Mouse (Mus musculus) neural tube, embryonic 13.5 days (tissue): ENCODE results near the gene Obox1. TPM values are rescaled to one million over a fixed set of nuclear protein-coding genes. Genes with fewer than 3 reads are reported as not detected.
"Not testable (repeated sequence)": the region's sequence is repeated elsewhere in the genome, so short reads cannot be mapped to it uniquely, and the experiment has no call there.

ENCODE experiments used
- ATAC-seq: fragments of 200-750 bp; cut with Nextera tagmentation; 2 replicates; pipeline ENCODE4 v1.8.0; 2017; ENCODE audit warnings: low read depth, mild to moderate bottlenecking, moderate TSS enrichment, moderate library complexity
- H3K27ac ChIP-seq: fragments of 300-500 bp; sonication (generic); replicated peaks from 2 replicates; pipeline ENCODE4 v1.5.1; 2015; ENCODE audit warnings: moderate library complexity, mild to moderate bottlenecking, inconsistent platforms
- H3K27me3 ChIP-seq: fragments of 300-500 bp; sonication (generic); 2 replicates; pipeline ENCODE4 v1.6.1; 2015; ENCODE audit warnings: mild to moderate bottlenecking, inconsistent platforms
- H3K36me3 ChIP-seq: fragments of 300-500 bp; sonication (generic); 2 replicates; pipeline ENCODE4 v1.6.1; 2015; ENCODE audit warnings: mild to moderate bottlenecking, inconsistent platforms
- H3K4me1 ChIP-seq: fragments of 300-500 bp; sonication (generic); replicated peaks from 2 replicates; pipeline ENCODE4 v1.6.1; 2015; ENCODE audit warnings: inconsistent platforms
- H3K4me2 ChIP-seq: fragments of 300-500 bp; sonication (generic); 2 replicates; pipeline ENCODE4 v1.6.1; 2015; ENCODE audit warnings: inconsistent platforms, mild to moderate bottlenecking, moderate library complexity
- H3K4me3 ChIP-seq: fragments of 300-500 bp; sonication (generic); 2 replicates; pipeline ENCODE4 v1.5.1; 2015; ENCODE audit warnings: mild to moderate bottlenecking, inconsistent platforms
- H3K9ac ChIP-seq: fragments of 300-500 bp; sonication (generic); 2 replicates; pipeline ENCODE4 v1.6.1; 2015; ENCODE audit warnings: moderate library complexity, mild to moderate bottlenecking, inconsistent platforms
- H3K9me3 ChIP-seq: fragments of 300-500 bp; sonication (generic); 2 replicates; pipeline ENCODE4 v1.6.1; 2016; ENCODE audit warnings: inconsistent platforms
- WGBS: fragments of 180-500 bp; shearing (Covaris S2); methylation state at CpG from one replicate; pipeline ENCODE4 v1.1.7; 2015; 5-methylcytosine and 5-hydroxymethylcytosine counted together
- polyA plus RNA-seq: library from polyadenylated mRNA; unstranded; fragments of >200 nt; fragmentation: Nextera tagmentation; extraction: Ambion mirVana; gene quantifications from 2 replicates; pipeline ENCODE4 v1.2.1, GENCODE M21; 2015

Obox1 gene
- polyA plus RNA-seq: not detected in 2 replicates

DNA sequence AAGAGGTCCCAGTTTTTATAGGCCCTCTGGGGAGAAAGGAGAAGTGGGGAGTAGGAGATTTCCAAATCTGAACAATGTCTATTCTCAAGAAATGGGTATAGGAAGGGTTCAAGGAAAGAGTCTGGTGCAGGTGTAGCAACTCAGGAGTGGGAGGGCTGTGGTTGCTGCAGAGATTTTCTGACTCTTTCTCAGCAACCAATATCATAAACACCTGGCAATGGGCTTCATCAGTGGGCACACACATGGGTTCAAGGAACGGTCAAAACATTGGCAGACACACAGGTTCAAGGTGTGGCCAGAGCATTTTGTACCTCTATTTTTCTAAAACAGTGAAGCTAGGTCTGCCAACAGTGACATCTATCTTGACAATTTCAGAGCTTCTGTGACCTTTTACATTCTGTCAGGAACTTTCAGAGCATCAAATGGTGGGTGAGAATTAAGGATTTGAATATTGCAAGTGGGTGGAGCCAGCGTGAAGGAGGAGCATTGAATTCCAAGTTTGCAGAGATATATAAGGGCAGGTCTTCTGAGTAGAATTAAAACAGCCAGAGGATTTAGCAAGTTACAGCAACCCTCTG, at the start of gene Obox1, which contains the start of gene Obox2:
Gene Obox1 (plus strand): TSS at position 528 of the 578 bp plus-strand sequence.
Gene Obox2 (plus strand): TSS at position 301 of the 578 bp plus-strand sequence.
- not testable (repeated sequence) for H3K27me3 ChIP-seq, H3K27ac ChIP-seq, H3K9me3 ChIP-seq, H3K9ac ChIP-seq, H3K4me1 ChIP-seq, H3K4me3 ChIP-seq, H3K36me3 ChIP-seq, H3K4me2 ChIP-seq, ATAC-seq
- WGBS: no CpG with 5 or more reads among the region's 2 CpGs

DNA sequence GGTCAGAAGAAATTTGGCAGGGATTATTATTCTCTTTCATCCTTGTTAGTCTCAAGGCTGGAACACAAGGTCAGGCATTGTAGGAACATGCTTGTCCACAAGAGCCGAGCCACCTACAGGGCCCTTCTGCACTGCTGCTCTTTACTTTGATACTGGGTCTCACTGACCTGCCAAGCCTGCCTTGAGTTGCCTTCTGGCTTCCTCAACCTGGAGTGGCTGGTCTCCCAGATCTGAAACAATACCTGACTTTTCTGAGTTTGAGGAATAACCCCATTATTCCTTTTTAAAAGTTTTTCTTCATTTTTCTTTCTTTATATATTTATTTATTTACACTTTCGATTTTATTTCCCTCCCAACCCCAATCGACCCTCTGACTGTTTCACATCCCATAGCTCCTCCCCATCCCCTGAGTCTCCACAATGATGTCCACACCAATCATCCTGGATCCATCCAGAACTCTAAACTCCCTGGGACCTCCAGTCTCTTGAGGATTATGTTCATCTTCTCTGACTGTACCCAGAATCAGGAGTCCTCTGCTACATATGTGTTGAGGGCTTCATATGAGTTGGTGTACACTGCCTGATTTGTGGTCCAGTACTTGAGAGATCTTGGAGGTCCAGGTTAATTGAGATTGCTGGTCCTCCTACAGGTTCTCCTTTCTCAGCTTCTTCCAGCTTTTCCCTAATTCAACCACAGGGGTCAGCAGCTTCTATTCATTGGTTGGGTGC, 10.6 kb downstream of the Obox1 start:
- WGBS: 72% methylated on average over 3 of the region's 3 CpGs

DNA sequence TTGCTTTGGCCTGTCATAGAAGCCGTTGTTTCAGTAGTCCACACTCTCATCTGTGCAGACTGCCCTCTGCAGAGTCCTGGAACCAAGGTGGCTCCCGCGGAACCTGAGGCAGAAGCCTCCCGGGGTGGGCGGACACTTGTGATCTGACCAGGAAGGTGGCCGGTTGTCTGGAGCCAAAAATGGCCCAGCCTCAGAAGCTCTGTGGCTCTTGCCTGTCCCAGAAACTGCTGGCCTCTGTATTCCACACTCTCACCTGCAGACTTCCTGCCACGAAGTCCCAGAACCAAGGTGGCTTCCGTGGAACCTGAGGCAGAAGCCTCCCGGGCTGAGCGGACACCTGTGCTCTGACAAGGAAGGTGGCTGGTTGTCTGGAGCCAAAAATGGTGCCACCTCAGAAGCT, 18.1 kb downstream of the Obox1 start:
- not testable (repeated sequence) for ATAC-seq, H3K9ac ChIP-seq, H3K4me1 ChIP-seq

More for the DNA sequence above, 10.6 kb downstream of the Obox1 start:
- H3K36me3 ChIP-seq, H3K27me3 ChIP-seq, H3K4me1 ChIP-seq, H3K27ac ChIP-seq, H3K4me3 ChIP-seq, H3K4me2 ChIP-seq, ATAC-seq, H3K9ac ChIP-seq: not testable (repeated sequence)
- H3K9me3 ChIP-seq: peaks cover 24% of the 10 kb centered on the region

DNA sequence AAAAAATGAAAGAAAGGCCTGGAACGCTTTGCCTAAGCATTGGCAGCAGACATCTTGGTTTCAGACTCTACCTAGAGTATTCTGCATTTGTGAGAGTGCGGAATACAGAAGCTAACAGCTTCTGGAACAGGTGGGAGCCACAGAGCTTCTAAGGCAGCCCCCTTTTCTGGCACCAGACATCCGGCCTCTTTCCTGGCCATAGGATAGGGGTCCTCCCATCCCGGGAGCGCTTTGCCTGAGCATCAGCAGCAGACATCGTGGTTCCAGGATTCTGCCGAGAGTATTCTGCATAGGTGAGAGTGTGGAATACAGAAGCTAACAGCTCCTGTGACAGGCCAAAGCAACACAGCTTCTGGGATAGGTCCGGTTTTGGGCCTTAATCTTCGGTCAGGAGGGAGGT, 29.3 kb downstream of the Obox1 start:
- not testable (repeated sequence) for ATAC-seq, H3K4me1 ChIP-seq, H3K4me2 ChIP-seq, H3K9ac ChIP-seq, H3K27me3 ChIP-seq, H3K27ac ChIP-seq, H3K36me3 ChIP-seq, H3K4me3 ChIP-seq
- WGBS: 86% methylated on average over 9 of the region's 9 CpGs
- peaks cover 14% of the 10 kb centered on the region for H3K9me3 ChIP-seq

More for the DNA sequence above, 18.1 kb downstream of the Obox1 start:
- WGBS: 90% methylated on average over 10 of the region's 10 CpGs
- not testable (repeated sequence) for H3K4me3 ChIP-seq, H3K27me3 ChIP-seq, H3K4me2 ChIP-seq, H3K36me3 ChIP-seq, H3K27ac ChIP-seq
- H3K9me3 ChIP-seq: peaks cover 11% of the 10 kb centered on the region

DNA sequence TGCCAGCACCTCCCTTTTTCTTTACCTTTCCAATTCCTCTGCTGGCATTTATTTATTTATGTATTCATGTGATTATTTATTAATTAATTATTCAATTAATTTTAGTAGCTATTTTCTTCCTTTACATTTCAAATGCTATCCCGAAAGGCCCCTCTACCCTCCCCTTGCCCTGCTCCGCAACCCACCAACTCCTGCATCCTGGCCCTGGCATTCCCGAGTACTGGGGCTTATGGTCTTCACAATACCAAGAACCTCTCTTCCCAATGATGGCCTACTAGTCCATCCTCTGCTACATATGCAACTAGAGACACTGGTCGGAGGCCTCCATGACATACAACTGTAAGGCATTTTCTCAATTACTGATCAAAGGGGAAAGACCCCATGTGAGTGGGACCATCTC, 36.8 kb downstream of the Obox1 start:
- not testable (repeated sequence) for H3K27ac ChIP-seq, H3K27me3 ChIP-seq, H3K4me2 ChIP-seq, H3K4me1 ChIP-seq, ATAC-seq, H3K36me3 ChIP-seq, H3K9ac ChIP-seq, H3K4me3 ChIP-seq
- WGBS: 88% methylated on average over 4 of the region's 4 CpGs
- peaks cover 22% of the 10 kb centered on the region for H3K9me3 ChIP-seq

DNA sequence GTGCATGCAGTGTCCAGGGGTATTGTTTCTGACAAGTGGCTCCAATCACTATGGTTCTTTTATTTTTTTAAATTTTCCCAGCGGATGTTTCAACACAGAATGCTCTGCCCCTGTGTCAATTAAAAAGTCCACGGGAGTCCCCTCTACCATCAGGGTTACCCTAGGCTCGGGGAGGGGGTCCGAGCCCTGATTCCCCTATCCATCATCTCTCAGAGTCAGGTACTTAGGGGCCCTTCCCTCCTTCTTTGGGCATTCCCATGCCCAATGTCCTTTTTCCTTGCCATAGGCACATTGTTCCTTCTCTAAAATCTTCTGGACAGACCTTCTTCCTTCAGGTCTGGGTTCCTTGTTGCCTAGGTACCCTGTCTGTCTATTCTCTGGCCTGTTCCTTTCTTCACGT, 120.7 kb downstream of the Obox1 start:
- H3K4me1 ChIP-seq, ATAC-seq, H3K27me3 ChIP-seq, H3K27ac ChIP-seq, H3K36me3 ChIP-seq, H3K4me3 ChIP-seq, H3K9ac ChIP-seq, H3K4me2 ChIP-seq, H3K9me3 ChIP-seq: not testable (repeated sequence)
- 82% methylated on average over 5 of the region's 5 CpGs for WGBS

Other genes starting within 250 kb of the Obox1 start
- not detected in 2 replicates for gene Obox2, start 227 bp upstream of the Obox1 start, polyA plus RNA-seq